Mouse (Mus musculus) T-helper 1 cell (primary cell): ENCODE results near the gene Sun2.

Experiments used
- in situ Hi-C: fragments of 300-600 bp; cut with MboI, MseI; formaldehyde crosslinking; loops from one replicate; pipeline ENCODE4 v1.15.1; 2025; ENCODE audit warnings: high pct_unique_total_duplicates

Gene Sun2

DNA sequence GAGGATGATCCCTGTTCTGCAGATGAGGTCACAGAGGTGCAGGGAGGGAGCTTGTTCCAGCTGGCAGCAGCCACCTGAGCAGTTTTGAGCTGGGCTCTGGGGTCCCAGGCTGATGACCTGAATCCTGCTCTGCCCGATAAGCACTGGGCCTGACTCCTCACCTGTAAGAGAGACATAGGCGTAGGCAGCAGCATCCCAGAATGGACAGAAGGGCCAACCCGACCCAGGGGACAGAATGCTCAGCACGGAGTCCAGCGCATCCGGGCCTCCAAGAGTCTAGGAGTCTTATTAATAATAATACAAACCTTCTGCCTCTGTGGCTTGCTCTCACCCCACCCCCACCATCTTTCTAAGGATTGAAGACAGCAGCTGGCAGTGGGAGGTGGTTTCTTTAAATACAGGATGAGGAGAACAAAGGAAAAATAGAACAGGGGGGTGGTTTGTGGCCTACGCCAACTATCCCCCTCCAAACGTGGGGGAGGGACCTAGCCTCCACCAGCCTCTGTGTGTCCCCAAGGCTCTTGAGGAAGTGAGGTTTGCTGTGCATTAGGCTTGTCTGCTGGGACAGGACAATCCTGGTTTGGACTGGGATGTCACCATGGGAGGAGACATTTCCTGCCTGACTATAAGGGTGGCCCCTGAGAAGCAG lies 13.8 kb upstream of the Sun2 start:
- in situ Hi-C loops = no loop called here

DNA sequence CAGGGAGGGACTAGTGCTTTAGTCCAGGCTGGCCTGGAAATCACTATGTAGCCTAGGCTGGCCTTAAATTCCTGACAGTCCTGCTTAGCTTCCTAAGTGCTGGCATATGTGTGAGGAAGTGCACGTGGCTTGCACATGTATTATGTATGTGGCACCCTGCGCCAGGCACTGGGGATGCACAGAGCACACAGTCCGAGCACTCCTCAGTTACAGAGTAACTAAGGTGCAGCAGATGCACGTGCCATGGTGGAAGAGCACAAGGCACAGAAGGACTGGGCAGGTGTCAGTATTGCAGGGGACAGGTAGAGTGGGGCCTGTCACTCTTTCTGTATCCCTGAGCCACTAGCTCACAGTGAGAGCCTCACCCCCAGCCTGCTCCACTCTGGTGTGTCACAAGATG lies 12.8 kb upstream of the Sun2 start:
- in situ Hi-C loops = no loop called here

DNA sequence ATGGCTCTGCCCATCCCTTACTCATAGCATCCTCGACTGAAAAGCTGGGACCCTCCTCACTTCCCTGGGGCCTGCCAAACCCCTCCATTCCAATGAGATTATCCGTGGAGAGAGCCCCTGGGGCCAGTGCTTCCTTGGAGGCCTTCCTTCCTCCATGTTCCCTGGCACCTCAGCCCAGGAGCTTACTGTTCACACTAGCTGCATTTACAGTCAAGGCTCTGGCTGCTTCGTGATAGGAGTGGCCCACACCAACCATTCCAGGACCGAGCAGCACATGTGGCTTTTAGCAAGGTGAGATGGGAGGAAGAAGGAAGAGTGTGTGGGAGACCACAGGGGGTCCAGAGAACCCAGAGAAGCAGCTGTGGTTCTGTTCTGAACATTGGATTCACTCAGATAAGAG lies 11.5 kb upstream of the Sun2 start:
- in situ Hi-C loops = no loop called here

DNA sequence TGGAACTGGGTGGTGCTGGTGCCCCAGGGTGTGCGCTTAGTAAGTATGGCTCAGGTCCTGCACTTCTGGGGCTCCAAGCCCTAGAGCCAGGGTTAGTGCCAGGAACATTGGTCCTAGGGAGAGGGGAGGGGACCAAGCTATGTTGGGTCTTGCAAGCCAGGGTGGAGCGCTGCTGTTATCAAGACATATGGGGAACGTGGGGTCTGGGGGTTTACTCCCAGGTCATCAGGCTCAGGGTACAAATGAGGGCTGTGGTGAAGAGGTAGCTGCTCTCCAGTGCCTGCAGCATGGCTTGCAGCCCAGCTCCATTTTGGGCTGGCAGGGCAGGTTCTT lies 11.1 kb upstream of the Sun2 start:
- in situ Hi-C loops = no loop called here

DNA sequence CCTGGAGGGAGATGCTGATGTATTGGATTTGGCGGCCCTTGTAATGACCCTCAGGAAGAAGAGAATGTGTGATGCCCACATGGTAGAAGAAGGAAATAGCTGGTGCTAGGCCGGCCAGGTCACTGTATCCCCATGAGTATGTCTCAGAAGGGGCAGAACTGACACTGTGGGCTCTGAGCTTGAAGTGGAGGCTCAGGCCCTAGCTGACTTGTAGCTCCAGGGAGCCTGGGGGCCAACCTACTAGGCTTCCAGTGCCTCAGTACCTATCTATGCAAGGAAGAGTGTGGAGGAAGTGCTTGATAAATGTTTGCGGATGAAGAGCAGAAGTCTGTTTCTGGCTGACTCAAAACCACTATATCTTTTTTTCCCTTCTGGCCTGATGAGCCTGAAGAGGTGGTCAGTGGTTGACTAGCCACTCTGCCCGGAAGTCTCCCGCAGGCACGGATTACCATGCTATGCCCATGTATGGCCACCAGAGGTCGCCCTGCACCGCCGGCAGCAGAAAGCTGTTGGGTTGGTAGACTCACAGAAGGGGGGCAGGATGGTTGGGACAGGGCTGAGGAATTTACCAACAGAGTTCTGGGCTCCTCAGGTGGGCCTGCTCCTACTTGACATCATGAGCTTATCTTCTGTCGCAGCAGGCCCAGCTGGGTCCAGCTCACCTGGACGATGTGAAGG lies 10.5 kb upstream of the Sun2 start:
- in situ Hi-C loops = no loop called here

DNA sequence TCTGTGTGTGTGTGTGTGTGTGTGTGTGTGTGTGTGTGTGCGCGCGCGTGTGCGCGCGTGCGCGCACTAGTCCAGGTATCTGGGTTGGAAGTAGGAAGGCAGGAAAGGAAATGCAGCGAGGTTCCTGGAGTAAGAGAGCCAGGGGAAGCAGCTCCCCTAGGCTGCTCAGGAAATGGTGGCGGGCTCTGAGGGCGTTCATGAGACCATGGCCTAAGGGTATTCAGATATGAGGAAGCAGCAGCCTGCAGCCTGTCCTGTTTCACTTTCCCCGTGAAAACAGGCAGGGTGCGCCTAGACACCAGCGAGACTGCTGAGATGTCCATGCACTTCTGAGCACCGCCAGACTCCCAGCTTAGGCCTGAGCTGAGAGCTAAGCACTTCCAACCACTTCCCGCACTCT lies 9.4 kb upstream of the Sun2 start:
- in situ Hi-C loops = no loop called here

DNA sequence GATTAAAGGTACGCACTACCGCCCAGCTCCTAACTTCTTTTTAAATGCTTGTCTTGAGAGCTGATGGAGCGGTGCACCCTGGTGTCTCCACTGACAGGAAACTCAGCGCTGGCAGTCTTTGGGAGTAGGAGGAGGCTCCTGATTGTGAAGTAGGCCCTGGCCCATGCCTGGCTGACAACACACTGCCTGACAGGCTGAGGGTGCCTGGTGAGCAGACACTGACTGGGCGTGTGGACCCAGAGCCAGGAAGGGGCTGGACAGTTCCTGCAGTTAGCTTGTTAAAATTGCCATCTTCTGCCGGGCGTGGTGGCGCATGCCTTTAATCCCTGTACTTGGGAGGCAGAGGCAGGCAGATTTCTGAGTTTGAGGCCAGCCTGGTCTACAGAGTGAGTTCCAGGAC lies 7.9 kb upstream of the Sun2 start:
- in situ Hi-C loops = no loop called here

DNA sequence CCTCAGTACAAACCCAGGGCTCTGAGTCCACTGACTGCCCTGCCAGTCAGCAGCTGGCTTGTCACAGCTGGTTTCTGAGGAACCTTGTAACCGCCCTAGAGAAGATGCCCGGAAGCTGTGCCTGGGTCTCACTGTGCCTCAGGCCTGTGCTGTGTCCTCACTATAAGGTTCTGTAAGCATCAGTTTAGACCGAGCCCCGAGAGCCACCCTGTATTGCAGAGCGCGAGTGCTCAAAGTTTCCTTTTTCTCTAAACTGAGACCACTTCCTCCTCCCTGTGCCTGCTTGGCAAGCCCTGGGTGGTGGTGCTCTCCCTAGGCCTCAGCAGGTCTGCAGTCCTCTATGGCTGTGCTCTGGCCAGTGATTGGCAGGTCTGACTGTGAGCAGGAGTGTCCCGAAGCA lies 6.8 kb upstream of the Sun2 start:
- in situ Hi-C loops = no loop called here

DNA sequence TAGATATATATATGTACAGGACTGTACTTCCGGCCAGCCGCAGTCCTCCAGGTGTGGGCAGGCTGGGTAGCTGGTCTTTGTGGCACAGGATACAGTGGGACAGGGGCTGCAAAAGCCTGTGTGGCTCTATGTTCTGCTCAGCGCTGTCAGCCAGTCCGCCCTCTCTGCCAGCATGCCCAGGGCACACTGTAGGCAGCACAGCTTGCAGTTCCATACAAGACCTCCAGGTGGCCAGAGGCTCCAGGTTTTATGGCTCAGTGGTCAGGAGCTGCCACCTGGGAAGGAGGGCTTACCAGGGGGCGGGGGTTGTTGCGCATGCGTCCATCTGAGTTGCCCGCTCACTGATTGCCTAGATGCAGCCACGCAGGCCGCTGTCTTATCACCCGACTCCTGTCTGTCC lies 5.7 kb upstream of the Sun2 start:
- in situ Hi-C loops = no loop called here

DNA sequence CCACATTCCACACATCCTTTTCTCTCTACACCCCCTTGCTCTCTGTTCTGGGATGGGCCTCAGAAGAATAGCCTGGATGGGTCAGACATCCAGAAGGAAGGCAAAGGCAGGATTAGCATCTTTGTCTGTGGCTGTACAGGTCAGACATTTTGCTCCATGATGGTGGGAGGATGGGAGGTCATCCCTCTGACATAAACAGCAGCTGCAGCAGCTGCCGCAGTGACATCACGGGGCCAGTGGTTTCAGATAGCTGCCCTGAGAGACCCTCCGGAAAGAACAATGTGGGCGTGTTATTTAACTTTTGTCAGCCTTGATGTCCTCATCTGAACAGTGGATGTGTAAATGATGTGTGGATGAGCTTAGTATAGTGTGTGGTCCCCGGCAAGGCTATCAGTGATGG lies 3.5 kb upstream of the Sun2 start:
- in situ Hi-C loops = no loop called here

DNA sequence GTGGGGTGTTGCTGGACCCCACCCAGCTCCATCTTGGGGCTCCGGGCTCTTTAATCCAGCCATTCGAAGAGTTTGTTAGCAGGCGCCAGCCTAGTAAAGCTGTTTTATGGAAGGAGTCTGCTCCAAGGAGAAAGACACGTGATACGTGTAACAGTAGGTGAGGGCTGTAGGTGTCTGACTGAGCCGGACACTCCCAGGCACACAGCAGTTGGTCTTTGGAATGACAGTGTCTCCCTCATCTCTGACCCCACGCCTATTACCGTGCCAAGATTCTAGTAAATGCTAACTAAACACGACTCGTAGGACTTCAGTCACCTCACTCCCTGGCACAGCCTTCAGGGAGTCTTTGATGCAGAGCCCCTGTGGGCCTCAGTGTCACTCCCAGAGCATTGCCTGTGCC lies 3.0 kb upstream of the Sun2 start:
- in situ Hi-C loops = no loop called here

DNA sequence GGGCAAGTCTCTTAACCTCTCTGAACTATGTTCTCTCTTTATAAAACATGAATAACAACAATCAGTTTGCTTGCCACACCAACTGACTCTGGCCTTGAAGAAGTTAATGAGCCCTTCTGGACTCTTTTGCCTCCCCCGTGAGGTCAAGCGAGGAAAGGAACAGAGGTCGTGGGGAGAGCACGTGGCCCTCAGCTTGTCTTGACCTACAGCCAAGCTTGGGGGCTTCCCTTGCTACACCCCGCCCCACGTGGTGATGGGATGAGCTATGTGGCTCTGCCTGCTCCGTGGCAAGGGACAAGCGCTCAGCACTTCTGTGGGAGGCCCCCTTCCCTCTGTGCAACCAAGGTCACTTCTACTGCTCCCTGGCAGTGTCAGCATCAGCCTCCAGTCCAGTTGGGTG lies 2.4 kb upstream of the Sun2 start:
- in situ Hi-C loops = no loop called here

DNA sequence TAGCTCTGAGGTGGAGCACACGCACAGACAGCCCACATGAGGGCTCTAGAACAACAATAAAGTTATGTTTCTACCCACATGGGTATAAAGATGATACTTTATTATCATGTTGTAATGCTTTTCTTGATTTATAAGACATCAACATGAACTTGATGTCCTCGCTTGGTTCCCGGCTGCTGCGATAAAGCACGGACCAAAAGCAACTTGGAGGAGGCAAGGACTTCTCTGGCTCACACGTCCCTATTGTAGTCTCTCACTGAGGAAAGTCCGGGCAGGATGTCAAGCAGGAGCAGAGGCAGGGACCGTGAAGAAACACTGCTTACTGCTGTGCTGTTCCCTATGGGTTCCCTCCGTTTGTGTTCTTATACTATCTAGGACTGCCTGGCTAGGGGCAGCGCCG lies 1.7 kb upstream of the Sun2 start:
- in situ Hi-C loops = no loop called here

DNA sequence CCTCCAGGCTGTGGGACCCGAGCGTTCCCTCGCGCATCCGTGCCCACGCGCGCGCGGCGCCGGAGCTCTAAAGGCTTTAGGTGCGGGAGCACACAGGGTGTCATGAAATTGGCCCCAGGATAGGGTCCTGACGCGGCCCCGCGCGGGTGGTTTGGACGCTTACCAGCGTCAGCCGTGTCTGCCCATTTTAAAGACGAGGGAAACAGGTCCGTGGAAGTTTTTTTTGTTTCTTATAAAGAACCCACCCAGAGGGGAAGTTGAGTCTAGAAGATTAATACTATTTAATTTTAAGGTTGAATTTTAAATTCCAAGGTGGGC lies 329 bp upstream of the Sun2 start:
- in situ Hi-C loops = no loop called here

DNA sequence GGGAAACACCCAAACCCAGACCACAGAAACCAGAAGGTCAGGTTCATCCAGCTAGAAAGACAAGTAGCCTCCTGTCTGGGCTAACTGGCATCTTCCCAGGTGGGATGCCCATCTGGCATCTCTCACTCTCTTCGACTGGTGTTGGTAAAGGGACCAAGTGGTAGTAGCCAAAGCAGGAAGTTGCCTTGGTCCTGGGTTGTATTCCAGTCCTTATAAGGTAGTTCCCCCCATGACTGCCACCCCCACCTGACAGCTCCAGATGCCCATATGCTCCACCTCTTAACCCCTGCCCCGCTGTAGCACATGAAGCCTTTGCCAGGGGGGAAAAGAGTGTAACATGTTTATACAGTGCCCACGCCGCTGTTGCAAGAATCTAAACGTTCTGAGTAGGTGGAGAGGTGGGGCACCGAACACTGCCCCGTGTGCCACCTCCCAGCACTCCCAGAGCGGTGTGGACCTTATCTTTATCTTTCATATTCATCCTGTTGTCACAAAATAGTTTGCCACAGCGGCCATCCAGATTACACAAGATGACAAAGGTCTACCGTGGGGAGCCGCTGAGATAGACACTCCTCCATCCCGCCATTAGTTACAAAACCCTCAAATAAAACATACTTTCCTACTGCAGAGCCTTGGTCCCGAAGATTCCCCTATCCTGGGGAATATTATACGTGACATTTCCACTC lies 1.0 kb downstream of the Sun2 start:
- in situ Hi-C loops = no loop called here

DNA sequence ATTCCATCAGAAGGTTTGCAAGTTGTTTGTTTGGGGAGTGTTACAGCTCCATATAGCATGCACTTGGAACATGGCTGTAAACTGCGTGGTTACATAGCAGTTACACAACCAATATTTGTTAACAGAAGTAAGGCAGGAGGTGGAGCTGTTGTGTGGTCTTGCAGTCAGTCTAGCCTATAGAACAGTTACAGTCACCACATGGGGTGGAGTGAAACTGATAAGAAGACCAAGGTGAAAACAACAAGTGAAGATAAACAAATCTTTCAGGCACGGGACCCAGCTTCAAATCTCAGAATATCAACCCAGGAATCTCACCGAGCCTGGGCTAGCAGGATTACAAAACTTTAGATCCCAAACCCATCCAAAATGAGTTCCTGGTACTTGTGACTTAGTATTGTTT lies 1.6 kb downstream of the Sun2 start:
- in situ Hi-C loops = no loop called here

DNA sequence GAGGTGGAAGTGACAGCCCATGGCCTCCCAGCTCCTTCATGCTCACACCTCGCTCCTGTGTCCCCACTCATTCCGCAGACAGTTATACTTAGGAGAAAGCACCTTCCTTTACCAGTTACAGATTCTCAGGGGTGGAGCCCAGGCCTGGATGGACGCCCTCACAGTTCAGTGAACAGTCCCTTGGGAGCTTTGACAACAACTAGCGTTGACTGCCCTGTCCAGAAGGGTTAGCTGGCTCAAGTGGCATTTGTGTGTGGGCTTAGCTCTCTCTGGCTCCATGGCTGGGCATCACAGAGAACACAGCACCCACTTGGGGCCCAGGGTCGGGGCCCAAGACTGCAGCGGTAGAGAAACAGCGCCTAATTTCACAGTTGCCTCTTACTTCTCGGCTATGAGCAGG lies 8.0 kb downstream of the Sun2 start:
- in situ Hi-C loops = no loop called here

DNA sequence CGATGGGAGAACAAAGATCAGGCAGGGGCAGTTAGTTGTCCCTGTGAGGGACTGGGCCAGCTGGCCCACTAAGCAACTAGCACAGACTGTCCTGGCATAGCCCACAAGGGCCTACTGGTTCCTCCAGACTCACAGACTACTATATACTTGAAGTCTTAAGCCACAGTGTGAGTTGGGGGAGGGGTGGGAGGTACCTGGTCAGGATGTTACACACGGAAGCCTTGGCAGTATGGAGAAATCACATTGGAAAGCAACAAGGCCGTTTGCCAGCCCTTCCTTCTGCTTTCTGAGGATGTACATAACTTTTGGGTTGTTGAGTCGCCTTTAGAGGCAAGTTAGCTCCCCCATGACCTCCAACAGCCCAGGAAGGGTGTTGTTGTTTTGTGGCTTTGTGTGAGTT lies 8.7 kb downstream of the Sun2 start:
- in situ Hi-C loops = no loop called here

DNA sequence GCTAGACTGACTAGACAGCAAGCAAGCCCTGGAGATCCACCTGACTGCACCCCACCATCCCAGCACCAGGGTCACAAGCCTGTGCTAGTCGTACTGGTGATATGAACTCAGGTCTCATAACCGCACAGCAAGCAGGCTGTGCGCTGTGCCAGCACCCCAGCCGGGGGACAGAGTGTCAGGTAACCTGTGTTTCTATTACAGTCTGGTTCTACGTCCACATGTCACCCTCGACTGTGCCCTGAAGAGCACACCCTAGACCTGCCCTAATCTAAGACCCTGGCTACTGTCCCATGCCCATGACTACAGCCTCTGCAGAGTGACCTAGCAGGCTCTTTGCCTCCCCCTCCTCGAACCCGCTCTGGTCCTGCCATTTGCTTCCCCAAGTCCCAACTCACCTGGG lies 9.1 kb downstream of the Sun2 start:
- in situ Hi-C loops = no loop called here

DNA sequence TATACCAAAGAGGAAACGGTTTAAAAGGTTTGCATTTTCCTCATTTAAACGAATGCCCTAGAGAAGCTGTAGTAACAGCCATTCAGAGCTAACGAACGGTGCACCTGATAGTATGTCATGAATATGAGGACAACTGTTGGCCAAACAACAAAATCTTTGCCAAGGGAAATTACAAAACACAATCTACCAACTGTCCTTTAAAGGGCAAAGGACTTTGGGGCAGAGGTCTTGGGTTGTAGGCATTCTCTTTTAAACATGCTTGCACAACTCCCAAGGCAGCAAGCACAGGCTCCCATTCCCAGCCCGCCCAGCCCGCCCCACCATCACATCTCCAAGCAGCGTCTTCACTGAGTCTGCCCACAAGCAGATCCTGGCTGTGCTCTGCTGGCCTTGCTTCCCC lies 10.8 kb downstream of the Sun2 start:
- in situ Hi-C loops = no loop called here

DNA sequence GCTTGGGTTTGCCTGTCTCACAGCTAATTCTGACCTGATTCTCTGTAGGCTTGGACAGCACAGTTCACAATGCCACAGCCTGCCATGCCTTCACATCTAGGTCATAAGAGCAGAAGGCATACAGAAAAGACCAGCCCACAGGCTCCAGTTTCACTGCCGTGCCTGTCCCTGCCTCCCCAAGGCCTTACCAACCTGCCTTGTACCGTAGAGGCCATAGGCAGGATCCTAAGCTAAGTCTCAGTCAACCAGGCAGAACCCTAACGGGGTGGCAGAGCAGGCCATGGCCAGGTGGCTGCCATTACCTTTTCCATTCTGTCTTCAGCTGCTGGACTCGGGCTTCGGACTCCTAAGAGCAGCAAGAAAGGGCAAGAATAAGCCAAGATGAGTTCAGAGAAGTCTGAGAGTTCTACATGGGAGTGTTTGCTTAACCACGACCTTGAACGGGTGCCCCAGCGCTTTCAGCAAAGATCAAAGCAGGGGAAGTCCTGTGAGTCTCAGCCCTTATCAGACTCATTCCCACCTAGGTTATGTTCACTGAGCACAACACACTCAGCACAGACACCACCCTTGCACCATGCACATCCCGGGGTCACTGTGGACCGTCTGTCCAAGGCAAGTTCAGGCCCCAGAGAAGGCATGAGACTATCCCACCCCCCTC lies 13.5 kb downstream of the Sun2 start:
- in situ Hi-C loops = no loop called here

DNA sequence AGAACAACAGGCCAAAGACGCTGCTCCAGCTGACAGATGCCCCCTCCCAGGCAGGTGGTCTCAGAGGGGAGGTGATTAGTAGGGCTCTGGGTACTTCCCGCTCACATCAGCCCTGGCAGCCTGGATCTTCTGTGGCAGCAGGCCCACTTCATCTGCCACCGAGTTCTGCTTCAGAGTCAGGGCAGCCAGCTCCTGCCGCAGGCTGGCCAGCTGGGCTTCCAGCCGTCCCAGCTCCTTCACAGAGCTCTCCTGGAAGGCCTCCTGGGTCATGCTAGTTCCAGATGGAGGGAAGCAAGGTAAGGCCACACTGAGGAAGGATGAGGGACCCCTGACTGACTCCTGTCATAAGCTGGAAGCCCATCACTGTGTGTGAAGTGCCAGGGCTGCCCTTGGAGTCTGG lies 14.0 kb downstream of the Sun2 start:
- in situ Hi-C loops = no loop called here

DNA sequence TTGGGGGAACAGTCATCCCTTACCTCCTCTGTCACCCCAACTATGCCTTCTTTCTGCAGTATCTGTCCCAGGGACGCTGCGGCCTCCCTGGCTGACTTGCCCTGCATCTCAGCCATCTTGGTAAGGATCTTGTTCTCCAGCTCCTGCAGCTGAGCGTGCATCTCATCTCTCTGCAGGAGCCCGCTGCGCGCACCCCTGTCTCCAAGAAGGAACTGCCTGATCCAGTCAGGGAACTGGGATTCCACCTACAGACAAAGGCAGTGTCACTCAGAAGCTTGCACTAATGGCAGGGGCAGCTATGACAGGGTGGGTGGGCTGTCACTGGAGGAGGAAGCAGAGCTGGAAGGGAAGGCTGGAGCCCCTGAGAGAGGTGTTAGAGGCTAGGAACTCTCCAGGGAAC lies 14.5 kb downstream of the Sun2 start:
- in situ Hi-C loops = no loop called here
